Mouse (Mus musculus) ES-Bruce4 (cell line): Measurements from ENCODE around the gene Pdia4.

Experiments used
- CTCF ChIP-seq: IDR thresholded peaks from one replicate; pipeline ENCODE4 v1.8.1; 2011; ENCODE audit warnings: low read depth, low read length
- EP300 ChIP-seq: IDR thresholded peaks from 2 replicates; pipeline ENCODE4 v1.6.1; 2011; ENCODE audit warnings: low read depth, low read length; ENCODE audit not compliant: insufficient read depth
- POLR2A ChIP-seq: IDR thresholded peaks from one replicate; pipeline ENCODE4 v1.8.1; 2011; ENCODE audit warnings: low read length; ENCODE audit not compliant: insufficient read depth

DNA sequence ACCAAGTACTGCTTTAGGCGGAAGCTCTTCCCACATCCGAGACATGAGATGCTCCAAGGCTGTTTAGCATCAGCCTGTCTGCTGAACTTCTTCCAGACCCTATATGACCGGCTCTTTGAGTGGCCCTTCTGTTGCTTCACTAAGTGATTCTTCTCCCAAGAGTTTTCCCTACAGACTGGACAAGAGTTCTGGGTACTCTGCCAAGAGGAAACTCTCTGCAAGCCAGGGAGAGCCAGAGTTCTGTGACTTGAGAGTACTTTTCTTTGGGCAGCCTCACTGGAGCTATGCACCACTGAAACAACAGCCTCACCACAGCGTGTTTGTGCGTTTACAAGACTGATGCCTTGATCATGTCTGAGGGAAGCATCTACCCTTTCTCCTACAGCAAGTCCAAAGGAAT, 8.0 kb upstream of the Pdia4 start:
- TF ChIP-seq CTCF (no peak), POLR2A (no peak), EP300 (no peak)
